Mouse (Mus musculus): Measurements from ENCODE around the gene Slc17a1. TPM values are rescaled to one million over a fixed set of nuclear protein-coding genes. Genes with fewer than 3 reads are reported as not detected.

The Slc17a1 gene
- total and polyA plus RNA-seq, 3 experiments: not detected

- no peaks in the 10 kb centered on the region for H3K36me3 ChIP-seq (replicated peaks in 1 of 2; ENCODE audit: control insufficient read depth in 1 of 2, insufficient read depth in 1 of 2, low read length in 1 of 2)
- DNase-seq (ENCODE audit: extremely low read depth): no peak
- H3K9ac ChIP-seq (ENCODE audit: insufficient read depth, low read depth): no peak overlapping the region
- in situ Hi-C loops (cut with MboI; ENCODE audit: low pct_ligation_motif_present, low pct_unique_long_range_greater_than_20kb, low sequenced_read_pairs): no loop called here
- H3K4me1 ChIP-seq (ENCODE audit: control insufficient read depth in 1 of 2, insufficient read depth in 2 of 2): 0 out of 4 replicates have a peak, but pooled peaks cover 0 to 2% of the 10 kb centered on the region in 2 experiments
- TF ChIP-seq E2F4 (IDR thresholded peaks at IDR 0.05; ENCODE audit: insufficient replicate concordance, low read depth, low read length) (no peak), CHD1 (IDR thresholded peaks at IDR 0.05; ENCODE audit: low read depth, low read length) (no peak), BHLHE40 (IDR thresholded peaks at IDR 0.05; ENCODE audit: low read depth, low read length) (no peak), ELF1 (IDR thresholded peaks at IDR 0.05; ENCODE audit: low read depth, low read length) (no peak), RAD21 (IDR thresholded peaks at IDR 0.05; ENCODE audit: low read depth, low read length) (no peak), CTCF (conservative IDR thresholded peaks at IDR 0.05 in 1 of 2, IDR thresholded peaks at IDR 0.05 in 1 of 2; ENCODE audit: low read depth in 2 of 2, low read length in 2 of 2) (no peak), POLR2A (IDR thresholded peaks at IDR 0.05; ENCODE audit: low read depth, low read length) (no peak), MEF2A (IDR thresholded peaks at IDR 0.05; ENCODE audit: borderline replicate concordance, low read depth, low read length) (no peak), POLR2AphosphoS2 (IDR thresholded peaks at IDR 0.05; ENCODE audit: low read depth, low read length) (no peak), TBP (conservative IDR thresholded peaks at IDR 0.05; ENCODE audit: low read depth, low read length) (no peak), SMC3 (IDR thresholded peaks at IDR 0.05; ENCODE audit: low read depth, low read length) (no peak), ETS1 (conservative IDR thresholded peaks at IDR 0.05; ENCODE audit: low read depth, low read length) (no peak), NRF1 (IDR thresholded peaks at IDR 0.05; ENCODE audit: low read depth, low read length) (no peak), MAZ (IDR thresholded peaks at IDR 0.05; ENCODE audit: low read depth, low read length) (no peak)
- H3K79me2 ChIP-seq (replicated peaks; ENCODE audit: control insufficient read depth, extremely low read depth, insufficient read depth, poor library complexity, severe bottlenecking): no peaks in the 10 kb centered on the region
- H3K9me3 ChIP-seq (replicated peaks; ENCODE audit: low read length): no peaks in the 10 kb centered on the region
- no peak overlapping the region for H3K4me3 ChIP-seq (replicated peaks in 1 of 3; ENCODE audit: low read depth in 2 of 3, low read length in 2 of 3, poor library complexity in 1 of 3)
- dilution Hi-C loops (cut with MboI; ENCODE audit: extremely low pct_ligation_motif_present, extremely low pct_unique_long_range_greater_than_20kb, low sequenced_read_pairs): no loop called here
- H3K4me2 ChIP-seq (ENCODE audit: insufficient read depth, low read depth, poor library complexity, severe bottlenecking): no peak overlapping the region
- H3K27me3 ChIP-seq (replicated peaks): no peaks in the 10 kb centered on the region
- H3K27ac ChIP-seq (ENCODE audit: insufficient read depth, low read depth): no peak overlapping the region
Measured at GRCm38 (mm10) chr13:23866086-23866710, 1.4 kb upstream of the Slc17a1 start.

GRCm38 (mm10) chr13:23867000-23867399 is 550 bp upstream of the Slc17a1 start:
- Histone ChIP-seq H3K27me3 (replicated peaks) (no peaks in the 10 kb centered on the region), H3K27ac (ENCODE audit: insufficient read depth, low read depth) (no peak overlapping the region), H3K36me3 (replicated peaks in 1 of 2; ENCODE audit: control insufficient read depth in 1 of 2, insufficient read depth in 1 of 2, low read length in 1 of 2) (no peaks in the 10 kb centered on the region), H3K4me2 (ENCODE audit: insufficient read depth, low read depth, poor library complexity, severe bottlenecking) (peak overlapping the region; percentile 40; the same call in 1 of the 2 replicates), H3K9ac (ENCODE audit: insufficient read depth, low read depth) (no peak overlapping the region), H3K4me1 (ENCODE audit: control insufficient read depth in 1 of 2, insufficient read depth in 2 of 2) (0 out of 4 replicates have a peak, but pooled peaks cover 0 to 2% of the 10 kb centered on the region in 2 experiments), H3K4me3 (replicated peaks in 1 of 3; ENCODE audit: low read depth in 2 of 3, low read length in 2 of 3, poor library complexity in 1 of 3) (no peak overlapping the region), H3K9me3 (replicated peaks; ENCODE audit: low read length) (no peaks in the 10 kb centered on the region), H3K79me2 (replicated peaks; ENCODE audit: control insufficient read depth, extremely low read depth, insufficient read depth, poor library complexity, severe bottlenecking) (no peaks in the 10 kb centered on the region)
- TF ChIP-seq POLR2A (IDR thresholded peaks at IDR 0.05; ENCODE audit: low read depth, low read length) (no peak), BHLHE40 (IDR thresholded peaks at IDR 0.05; ENCODE audit: low read depth, low read length) (no peak), MAFK (IDR thresholded peaks at IDR 0.05; ENCODE audit: insufficient replicate concordance, low read length) (no peak), E2F4 (IDR thresholded peaks at IDR 0.05; ENCODE audit: insufficient replicate concordance, low read depth, low read length) (no peak), JUN (IDR thresholded peaks at IDR 0.05; ENCODE audit: insufficient read depth, low read depth, low read length) (no peak)
- in situ Hi-C loops (cut with MboI; ENCODE audit: low pct_ligation_motif_present, low pct_unique_long_range_greater_than_20kb, low sequenced_read_pairs) (no loop called here), dilution Hi-C loops (cut with MboI; ENCODE audit: extremely low pct_ligation_motif_present, extremely low pct_unique_long_range_greater_than_20kb, low sequenced_read_pairs) (no loop called here)
- no peak for DNase-seq (ENCODE audit: extremely low read depth)

All from CH12.LX (cell line).